In the genomic region with DNA sequence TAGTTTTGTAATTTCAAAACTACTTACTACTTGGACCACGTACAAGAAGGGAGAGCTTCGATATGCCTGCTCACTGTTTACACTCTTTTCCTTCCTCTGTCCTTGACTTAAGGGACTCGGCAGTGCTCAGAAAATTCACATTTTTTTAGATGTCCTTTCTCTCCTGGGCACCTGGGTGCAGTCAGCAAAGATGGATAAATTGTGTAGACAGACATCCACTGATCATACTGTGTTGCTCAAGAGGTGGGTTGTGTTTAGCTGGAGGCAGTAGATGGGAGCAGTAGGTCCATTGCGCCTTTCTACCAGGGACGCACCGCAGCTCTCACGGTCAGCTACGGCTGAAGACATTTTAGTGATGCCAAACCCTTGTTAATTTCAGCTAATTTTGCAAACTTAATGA, we compare ENCODE assay signal across 34 mouse cellular contexts.
"Had no signal": no experiment of that assay in that cellular context is flagged by ENCODE, and none has a peak within 500 bp of the region (broad histone marks: within the 10 kb centered on the region; RNA-seq: fewer than 3 reads in every experiment).

No protein-coding gene starts in this region.

- DNase-seq: heart, postnatal 10 days; heart, postnatal 36 days; heart, postnatal 4 days; kidney, adult 11 months; kidney, adult 18-20 months; kidney, adult 2 months; kidney, adult 8-10 months; kidney, adult 9 months; kidney, postnatal 10 days; kidney, postnatal 14 days; kidney, postnatal 25 days; kidney, postnatal 36 days; kidney, postnatal 4 days; layer of hippocampus, adult 9-11 months; layer of hippocampus, postnatal 36 days had no signal

- H3K4me1 ChIP-seq: heart, embryonic 10.5 days; heart, embryonic 12.5 days; heart, embryonic 13.5 days; heart, embryonic 15.5 days; hindbrain, embryonic 10.5 days; hindbrain, embryonic 12.5 days; hindbrain, embryonic 13.5 days; hindbrain, embryonic 15.5 days; intestine, embryonic 15.5 days; kidney, embryonic 15.5 days had no signal

- H3K9me3 ChIP-seq: heart, embryonic 10.5 days; heart, embryonic 12.5 days; heart, embryonic 13.5 days; heart, embryonic 15.5 days; hindbrain, embryonic 10.5 days; hindbrain, embryonic 12.5 days; hindbrain, embryonic 13.5 days; hindbrain, embryonic 15.5 days; intestine, embryonic 15.5 days; kidney, embryonic 15.5 days had no signal

- H3K4me2 ChIP-seq: heart, embryonic 11.5 days; heart, embryonic 12.5 days; heart, embryonic 13.5 days; heart, embryonic 15.5 days; hindbrain, embryonic 12.5 days; hindbrain, embryonic 13.5 days; hindbrain, embryonic 14.5 days; hindbrain, embryonic 15.5 days; intestine, embryonic 15.5 days; kidney, embryonic 15.5 days had no signal

- ATAC-seq: hindbrain, embryonic 16.5 days; hindbrain, postnatal 0 days; inflammation-experienced regulatory T-cells, adult 6 months; intestine, embryonic 15.5 days; intestine, embryonic 16.5 days; intestine, postnatal 0 days had no signal

- H3K27me3 ChIP-seq: heart, embryonic 12.5 days; heart, embryonic 13.5 days; heart, embryonic 15.5 days; hindbrain, embryonic 12.5 days; hindbrain, embryonic 13.5 days; hindbrain, embryonic 15.5 days; intestine, embryonic 15.5 days; kidney, embryonic 15.5 days had no signal

- H3K4me3 ChIP-seq: heart, embryonic 10.5 days; heart, embryonic 12.5 days; heart, embryonic 13.5 days; heart, embryonic 15.5 days; hindbrain, embryonic 10.5 days; hindbrain, embryonic 12.5 days; hindbrain, embryonic 13.5 days; hindbrain, embryonic 15.5 days; intestine, embryonic 15.5 days; kidney, embryonic 15.5 days; layer of hippocampus, adult 2 months had no signal

- H3K9ac ChIP-seq: heart, embryonic 12.5 days; heart, embryonic 13.5 days; heart, embryonic 15.5 days; hindbrain, embryonic 12.5 days; hindbrain, embryonic 13.5 days; hindbrain, embryonic 14.5 days; hindbrain, embryonic 15.5 days; intestine, embryonic 15.5 days; kidney, embryonic 15.5 days had no signal

- H3K27ac ChIP-seq: heart, embryonic 10.5 days; heart, embryonic 13.5 days; heart, embryonic 15.5 days; hindbrain, embryonic 10.5 days; hindbrain, embryonic 12.5 days; hindbrain, embryonic 13.5 days; hindbrain, embryonic 14.5 days; hindbrain, embryonic 15.5 days; hindbrain, postnatal 0 days; intestine, embryonic 15.5 days; kidney, embryonic 15.5 days; kidney, postnatal 0 days; layer of hippocampus, adult 2 months had no signal
